Mouse (Mus musculus) lung, embryonic 14.5 days (tissue): ENCODE measurements around the gene Gm49337. TPM values are rescaled to one million over a fixed set of nuclear protein-coding genes. Genes with fewer than 3 reads are reported as not detected.
"Not testable (repeated sequence)": the region's sequence is repeated elsewhere in the genome, so short reads cannot be mapped to it uniquely, and the experiment has no call there.

Experiments
- ATAC-seq: fragments of 200-750 bp; cut with Nextera tagmentation; 2 replicates; pipeline ENCODE4 v1.8.0; 2017; ENCODE audit warnings: mild to moderate bottlenecking, moderate TSS enrichment, moderate library complexity; ENCODE audit not compliant: insufficient read depth
- DNase-seq: peaks from one replicate; pipeline ENCODE4 v3.0.0-alpha.2; 2015
- H3K27ac ChIP-seq: fragments of 300-500 bp; sonication (generic); 2 replicates; pipeline ENCODE4 v1.5.1; 2014; ENCODE audit warnings: low read depth, mild to moderate bottlenecking, moderate library complexity
- H3K27me3 ChIP-seq: fragments of 300-500 bp; sonication (generic); 2 replicates; pipeline ENCODE4 v1.6.1; 2014; ENCODE audit warnings: low read length, control low read depth; ENCODE audit not compliant: insufficient read depth
- H3K36me3 ChIP-seq: fragments of 300-500 bp; sonication (generic); 2 replicates; pipeline ENCODE4 v1.6.1; 2014; ENCODE audit warnings: control low read depth; ENCODE audit not compliant: insufficient read depth
- H3K4me1 ChIP-seq: fragments of 300-500 bp; sonication (generic); 2 replicates; pipeline ENCODE4 v1.6.1; 2014; ENCODE audit warnings: antibody characterized with exemption, control low read depth; ENCODE audit not compliant: insufficient read depth
- H3K4me2 ChIP-seq: fragments of 300-500 bp; sonication (generic); 2 replicates; pipeline ENCODE4 v1.6.1; 2014; ENCODE audit warnings: mild to moderate bottlenecking
- H3K4me3 ChIP-seq: fragments of 300-500 bp; sonication (generic); 2 replicates; pipeline ENCODE4 v1.5.1; 2014; ENCODE audit warnings: low read depth, low read length
- H3K9ac ChIP-seq: fragments of 300-500 bp; sonication (generic); 2 replicates; pipeline ENCODE4 v1.6.1; 2014
- H3K9me3 ChIP-seq: fragments of 300-500 bp; sonication (generic); 2 replicates; pipeline ENCODE4 v1.6.1; 2016; ENCODE audit warnings: low read depth, low read length, control low read depth
- CTCF ChIP-seq: IDR thresholded peaks from 2 replicates; pipeline ENCODE4 v1.5.1; 2016; ENCODE audit warnings: antibody characterized with exemption, low read depth
- WGBS: fragments of 180-500 bp; shearing (Covaris S2); extraction: QIAGEN DNeasy Blood & Tissue Kit; methylation state at CpG from one replicate; pipeline ENCODE4 v1.1.7; 2014; 5-methylcytosine and 5-hydroxymethylcytosine counted together
- polyA plus RNA-seq: library from polyadenylated mRNA; unstranded; fragments of >200 nt; fragmentation: Nextera tagmentation; extraction: Ambion mirVana; gene quantifications from 2 replicates; pipeline ENCODE4 v1.2.1, GENCODE M21; 2014

Gene Gm49337
- polyA plus RNA-seq, 1 experiment from 2014 or later: not detected

- H3K4me3 ChIP-seq: no peak overlapping the region
These were observed 33.3 kb downstream of the Gm49337 start for GRCm38 (mm10) chr4:116206531-116206930.

DNA sequence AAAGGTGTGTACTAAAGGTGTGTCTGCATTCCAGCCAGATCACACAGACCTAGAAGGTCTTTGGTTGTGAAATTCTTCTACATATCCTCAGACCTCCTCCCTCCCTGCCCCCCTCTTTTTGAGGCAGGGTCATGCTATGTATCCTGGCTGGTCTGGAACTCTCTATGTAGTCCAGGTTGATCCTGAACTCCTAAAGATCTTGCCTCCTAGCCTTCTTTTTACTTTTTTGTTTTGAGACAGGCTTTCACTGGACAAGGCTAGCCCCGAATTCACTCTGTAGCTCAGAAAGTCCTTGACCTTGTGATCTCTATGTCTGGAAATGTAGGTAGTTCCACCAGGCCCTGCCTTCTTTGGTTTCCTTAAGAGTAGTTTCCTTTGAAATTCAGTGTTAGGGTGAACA is 35.7 kb downstream of the Gm49337 start:
- H3K4me3 ChIP-seq: no peak overlapping the region
- H3K27me3 ChIP-seq: no peaks in the 10 kb centered on the region
- WGBS: 83% methylated on average over 1 of the region's 1 CpGs
- TF ChIP-seq CTCF: no peak
- no peaks in the 10 kb centered on the region for H3K9me3 ChIP-seq
- no peak overlapping the region for H3K4me2 ChIP-seq
- H3K36me3 ChIP-seq: no peaks in the 10 kb centered on the region
- ATAC-seq (no peak), DNase-seq (no peak)
- H3K9ac ChIP-seq: no peak overlapping the region
- H3K27ac ChIP-seq: no peak overlapping the region
- H3K4me1 ChIP-seq: no peaks in the 10 kb centered on the region

More at GRCm38 (mm10) chr4:116206531-116206930, 33.3 kb downstream of the Gm49337 start:
- 72% methylated on average over 4 of the region's 4 CpGs for WGBS
- H3K27me3 ChIP-seq: no peaks in the 10 kb centered on the region
- no peak overlapping the region for H3K27ac ChIP-seq
- no peaks in the 10 kb centered on the region for H3K9me3 ChIP-seq
- H3K4me1 ChIP-seq: no peaks in the 10 kb centered on the region
- no peak for DNase-seq
- H3K4me2 ChIP-seq: no peak overlapping the region
- H3K9ac ChIP-seq: no peak overlapping the region
- no peak for TF ChIP-seq CTCF
- no peaks in the 10 kb centered on the region for H3K36me3 ChIP-seq
- ATAC-seq: no peak

DNA sequence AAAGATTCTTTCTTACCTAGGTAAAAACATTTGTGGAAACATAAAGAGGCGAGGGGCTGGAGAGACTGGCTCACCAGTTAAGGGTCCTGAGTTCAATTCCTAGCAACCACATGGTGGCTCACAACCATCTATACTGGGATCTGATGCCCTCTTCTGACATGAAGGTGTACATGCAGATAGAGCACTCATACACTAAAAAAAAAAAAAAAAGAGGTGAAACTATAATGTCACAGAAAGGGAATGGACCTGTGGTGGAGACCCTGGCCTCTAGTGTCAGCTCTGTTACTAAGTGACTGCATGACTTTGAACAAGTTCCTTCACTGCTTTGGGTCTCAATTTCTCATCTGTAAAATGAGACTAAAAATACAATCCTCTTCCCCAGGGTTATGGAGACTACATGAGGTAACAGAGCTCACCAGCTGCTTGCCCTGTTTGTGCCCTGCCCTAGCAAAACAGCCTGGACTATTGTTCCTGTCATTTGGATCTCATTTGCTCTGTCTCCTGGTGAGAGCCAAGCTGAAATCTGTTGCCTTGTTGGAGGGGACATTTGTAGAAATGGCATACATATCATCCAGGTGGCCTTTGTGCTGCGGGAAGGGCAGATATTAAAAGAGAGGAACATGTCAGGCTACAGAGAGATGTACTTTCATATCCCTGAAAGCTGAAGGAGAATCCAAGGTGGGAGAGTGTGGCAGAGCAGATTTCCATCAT is 42.9 kb downstream of the Gm49337 start:
- Histone ChIP-seq H3K27ac (no peak overlapping the region), H3K36me3 (no peaks in the 10 kb centered on the region)
- ATAC-seq: no peak

DNA sequence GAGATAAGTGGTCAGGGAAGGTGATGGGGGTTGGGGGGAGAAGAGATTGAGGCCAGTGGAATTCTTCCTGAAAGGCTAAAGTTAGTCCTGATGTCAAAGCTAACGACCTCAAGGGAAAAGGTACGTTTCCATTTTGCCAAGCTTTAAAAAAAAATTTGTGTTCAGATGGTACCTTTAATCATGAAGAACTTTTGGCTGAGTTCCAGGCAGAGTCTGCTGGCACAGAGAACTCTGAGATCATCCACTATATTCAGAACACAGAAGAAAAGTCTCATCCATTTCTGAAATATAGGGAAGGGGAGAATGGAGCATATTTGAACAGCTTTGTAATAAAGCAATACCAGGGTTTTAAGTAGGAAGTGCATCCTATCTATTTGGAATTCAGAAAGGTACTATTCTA is 43.9 kb downstream of the Gm49337 start:
- WGBS: 33% methylated on average over 2 of the region's 2 CpGs
- Histone ChIP-seq H3K27ac (no peak overlapping the region), H3K4me3 (no peak overlapping the region), H3K9me3 (no peaks in the 10 kb centered on the region), H3K36me3 (no peaks in the 10 kb centered on the region), H3K27me3 (no peaks in the 10 kb centered on the region), H3K4me1 (0 out of 2 replicates have a peak, but pooled peaks cover 4% of the 10 kb centered on the region), H3K4me2 (no peak overlapping the region), H3K9ac (no peak overlapping the region)
- no peak for TF ChIP-seq CTCF
- ATAC-seq (no peak), DNase-seq (peak; percentile 51)

More for the DNA sequence above, 42.9 kb downstream of the Gm49337 start:
- no peak overlapping the region for H3K9ac ChIP-seq
- no peaks in the 10 kb centered on the region for H3K27me3 ChIP-seq
- no peak for TF ChIP-seq CTCF
- 0 out of 2 replicates have a peak, but pooled peaks cover 4% of the 10 kb centered on the region for H3K4me1 ChIP-seq
- DNase-seq: no peak
- no peak overlapping the region for H3K4me3 ChIP-seq
- no peaks in the 10 kb centered on the region for H3K9me3 ChIP-seq
- 87% methylated on average over 2 of the region's 2 CpGs for WGBS
- no peak overlapping the region for H3K4me2 ChIP-seq

- not testable (repeated sequence) for H3K4me3 ChIP-seq, H3K27me3 ChIP-seq, H3K4me2 ChIP-seq, H3K9ac ChIP-seq, H3K4me1 ChIP-seq, H3K9me3 ChIP-seq, DNase-seq, H3K27ac ChIP-seq, H3K36me3 ChIP-seq, ATAC-seq
- 94% methylated on average over 1 of the region's 1 CpGs for WGBS
These were observed 44.5 kb downstream of the Gm49337 start for GRCm38 (mm10) chr4:116217661-116218060.

GRCm38 (mm10) chr4:116219056-116219455 is 45.9 kb downstream of the Gm49337 start:
- no peaks in the 10 kb centered on the region for H3K36me3 ChIP-seq
- H3K9ac ChIP-seq: no peak overlapping the region
- DNase-seq: no peak
- no peaks in the 10 kb centered on the region for H3K9me3 ChIP-seq
- no peak overlapping the region for H3K4me3 ChIP-seq
- no peak overlapping the region for H3K4me2 ChIP-seq
- H3K27me3 ChIP-seq: no peaks in the 10 kb centered on the region
- H3K4me1 ChIP-seq: 0 out of 2 replicates have a peak, but pooled peaks cover 7% of the 10 kb centered on the region
- ATAC-seq: no peak
- no peak overlapping the region for H3K27ac ChIP-seq
- WGBS: 75% methylated on average over 1 of the region's 1 CpGs
- no peak for TF ChIP-seq CTCF

DNA sequence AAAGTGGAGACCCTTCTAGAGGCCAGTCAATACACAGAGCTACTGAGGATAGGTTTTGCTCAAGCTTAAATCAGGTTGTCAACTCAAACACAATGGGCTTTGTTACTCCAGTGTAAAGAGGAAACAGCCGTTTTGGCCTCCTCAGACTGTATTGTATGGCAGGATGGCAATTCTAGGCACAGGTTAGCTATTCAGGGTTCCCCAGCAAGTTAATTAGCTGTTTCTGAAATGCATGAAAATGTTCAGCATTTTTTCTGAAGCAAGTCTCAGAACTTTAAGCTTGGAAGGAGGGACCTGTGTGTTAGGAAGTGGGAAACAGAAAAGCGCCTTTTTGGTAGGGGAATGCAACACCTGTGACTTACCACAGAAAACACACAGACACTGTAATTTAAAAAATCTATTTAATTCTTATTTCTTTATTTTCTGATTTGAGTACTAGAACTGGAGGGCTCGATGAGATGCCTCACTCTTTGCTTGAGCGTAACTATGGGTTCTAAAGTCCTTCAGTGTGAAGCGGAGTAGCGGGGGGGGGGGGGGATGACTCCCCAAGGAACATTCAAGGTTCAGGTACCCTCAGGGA is 47.0 kb downstream of the Gm49337 start:
- no peak for TF ChIP-seq CTCF
- H3K4me3 ChIP-seq: peak overlapping the region; percentile 62
- no peak for ATAC-seq
- 0 out of 2 replicates have a peak, but pooled peaks cover 7% of the 10 kb centered on the region for H3K4me1 ChIP-seq
- peak overlapping the region; percentile 90 for H3K9ac ChIP-seq
- peak; percentile 53 for DNase-seq
- H3K27ac ChIP-seq: peak overlapping the region; percentile 100
- WGBS: 5% methylated on average over 6 of the region's 6 CpGs
- H3K27me3 ChIP-seq: no peaks in the 10 kb centered on the region
- no peaks in the 10 kb centered on the region for H3K9me3 ChIP-seq
- no peaks in the 10 kb centered on the region for H3K36me3 ChIP-seq
- H3K4me2 ChIP-seq: peak overlapping the region; percentile 68
